Mouse (Mus musculus) myocyte (in vitro differentiated cells): ENCODE data around the gene Slc26a1. TPM values are rescaled to one million over a fixed set of nuclear protein-coding genes. Genes with fewer than 3 reads are reported as not detected.

Experiments used
- H3K27me3 ChIP-seq: one replicate; pipeline ENCODE4 v1.6.1; 2011; ENCODE audit not compliant: control insufficient read depth, insufficient read depth, insufficient read length
- H3K36me3 ChIP-seq: one replicate; pipeline ENCODE4 v1.6.1; 2011; ENCODE audit not compliant: control insufficient read depth, insufficient read depth
- H3K4me2 ChIP-seq: one replicate; pipeline ENCODE4 v1.6.1; 2011; ENCODE audit warnings: low read depth, control low read depth
- H3K4me3 ChIP-seq: one replicate; pipeline ENCODE4 v1.5.1; 2011; ENCODE audit warnings: mild to moderate bottlenecking, control low read depth, moderate library complexity
- H3K79me2 ChIP-seq: one replicate; pipeline ENCODE4 v1.6.1; 2011; ENCODE audit not compliant: control insufficient read depth, insufficient read depth
- H3ac ChIP-seq: one replicate; pipeline ENCODE4 v1.6.1; 2011; ENCODE audit not compliant: control insufficient read depth, insufficient read length
- CEBPB ChIP-seq: IDR thresholded peaks from 2 replicates; pipeline ENCODE4 v1.6.1; 2011; ENCODE audit warnings: mild to moderate bottlenecking, moderate library complexity; ENCODE audit not compliant: poor library complexity, insufficient read depth, severe bottlenecking
- E2F4 ChIP-seq: IDR thresholded peaks from one replicate; pipeline ENCODE4 v1.6.1; 2011; ENCODE audit warnings: mild to moderate bottlenecking, control low read depth, moderate library complexity; ENCODE audit not compliant: insufficient read depth
- MAX ChIP-seq: IDR thresholded peaks from one replicate; pipeline ENCODE4 v1.6.1; 2011; ENCODE audit warnings: low read depth, mild to moderate bottlenecking, control low read depth
- MYOD1 ChIP-seq, 3 experiments: IDR thresholded peaks; one replicate each; pipeline ENCODE4 v1.6.1; 2011; ENCODE audit warnings: control low read depth in 2 of 3, low read depth in 2 of 3, mild to moderate bottlenecking in 2 of 3, moderate library complexity in 1 of 3; ENCODE audit not compliant: insufficient read length in 2 of 3, control insufficient read depth in 1 of 3
- MYOG ChIP-seq, 3 experiments: IDR thresholded peaks; one replicate each; pipeline ENCODE4 v1.6.1; 2011; ENCODE audit warnings: control low read depth in 2 of 3, low read depth in 2 of 3, mild to moderate bottlenecking in 2 of 3; ENCODE audit not compliant: insufficient read length in 2 of 3, control insufficient read depth in 1 of 3, insufficient read depth in 1 of 3
- POLR2A ChIP-seq: IDR thresholded peaks from one replicate; pipeline ENCODE4 v1.6.1; 2011; ENCODE audit warnings: low read depth, mild to moderate bottlenecking, control low read depth, moderate library complexity; ENCODE audit not compliant: insufficient read length
- POLR2AphosphoS2 ChIP-seq: IDR thresholded peaks from one replicate; pipeline ENCODE4 v1.6.1; 2011; ENCODE audit warnings: low read depth, control low read depth; ENCODE audit not compliant: insufficient read length
- REST ChIP-seq: IDR thresholded peaks from one replicate; pipeline ENCODE4 v1.6.1; 2011; ENCODE audit warnings: mild to moderate bottlenecking, control low read depth, moderate library complexity; ENCODE audit not compliant: insufficient read depth, insufficient read length
- SRF ChIP-seq: IDR thresholded peaks from one replicate; pipeline ENCODE4 v1.6.1; 2011; ENCODE audit warnings: low read depth; ENCODE audit not compliant: control insufficient read depth, insufficient read length
- TCF12 ChIP-seq: IDR thresholded peaks from one replicate; pipeline ENCODE4 v1.6.1; 2011; ENCODE audit warnings: mild to moderate bottlenecking, control low read depth; ENCODE audit not compliant: poor library complexity, insufficient read depth, severe bottlenecking
- TCF3 ChIP-seq: IDR thresholded peaks from one replicate; pipeline ENCODE4 v1.6.1; 2011; ENCODE audit warnings: low read depth, control low read depth; ENCODE audit not compliant: insufficient read length
- USF1 ChIP-seq: IDR thresholded peaks from one replicate; pipeline ENCODE4 v1.6.1; 2011; ENCODE audit warnings: low read depth, mild to moderate bottlenecking, control low read depth, moderate library complexity
- polyA plus RNA-seq: library from polyadenylated mRNA; unstranded; fragments of >200 nt; fragmentation: generic; extraction: Trizol; gene quantifications from one replicate; pipeline ENCODE4 v1.2.1, GENCODE M21; 2012; ENCODE audit warnings: missing spikeins

The Slc26a1 gene
- polyA plus RNA-seq, 1 experiment = 0.13 TPM

- H3K4me2 ChIP-seq = no peak overlapping the region
- TF ChIP-seq E2F4 = no peak
- TF ChIP-seq MYOD1 (IDR thresholded peaks at IDR 0.05; ENCODE audit: control insufficient read depth in 1 of 3, insufficient read length in 2 of 3, low read depth in 2 of 3) = no peak
- no peak for TF ChIP-seq TCF3
- no peak for TF ChIP-seq USF1
- no peak for TF ChIP-seq REST
- TF ChIP-seq TCF12 = no peak
- no peak for TF ChIP-seq MAX
- no peak for TF ChIP-seq SRF
- TF ChIP-seq POLR2A = no peak
- no peak for TF ChIP-seq POLR2AphosphoS2
- TF ChIP-seq CEBPB = no peak
- TF ChIP-seq MYOG (IDR thresholded peaks at IDR 0.05; ENCODE audit: control insufficient read depth in 1 of 3, insufficient read depth in 1 of 3, insufficient read length in 2 of 3, low read depth in 2 of 3) = no peak
Measured at GRCm38 (mm10) chr5:108678296-108678854, 3.0 kb upstream of the Slc26a1 start.

GRCm38 (mm10) chr5:108677605-108678295 is 2.4 kb upstream of the Slc26a1 start:
- Histone ChIP-seq H3K27me3 (no peaks in the 10 kb centered on the region), H3K36me3 (no peaks in the 10 kb centered on the region), H3K4me2 (no peak overlapping the region), H3K79me2 (no peaks in the 10 kb centered on the region), H3ac (no peak overlapping the region), H3K4me3 (no peak overlapping the region)
- TF ChIP-seq POLR2AphosphoS2 (no peak), MAX (no peak), TCF12 (no peak), SRF (no peak), CEBPB (no peak), MYOD1 (IDR thresholded peaks at IDR 0.05; ENCODE audit: control insufficient read depth in 1 of 3, insufficient read length in 2 of 3, low read depth in 2 of 3) (no peak), REST (no peak), E2F4 (no peak), USF1 (no peak), TCF3 (no peak), MYOG (IDR thresholded peaks at IDR 0.05; ENCODE audit: control insufficient read depth in 1 of 3, insufficient read depth in 1 of 3, insufficient read length in 2 of 3, low read depth in 2 of 3) (no peak)

More at GRCm38 (mm10) chr5:108678296-108678854, 3.0 kb upstream of the Slc26a1 start:
- H3K79me2 ChIP-seq = no peaks in the 10 kb centered on the region
- H3K36me3 ChIP-seq = no peaks in the 10 kb centered on the region
- H3K27me3 ChIP-seq = no peaks in the 10 kb centered on the region
- H3ac ChIP-seq = no peak overlapping the region
- no peak overlapping the region for H3K4me3 ChIP-seq

- TF ChIP-seq REST (no peak), POLR2A (no peak), TCF12 (no peak), MYOG (IDR thresholded peaks at IDR 0.05; ENCODE audit: control insufficient read depth in 1 of 3, insufficient read depth in 1 of 3, insufficient read length in 2 of 3, low read depth in 2 of 3) (no peak), POLR2AphosphoS2 (no peak), MYOD1 (IDR thresholded peaks at IDR 0.05; ENCODE audit: control insufficient read depth in 1 of 3, insufficient read length in 2 of 3, low read depth in 2 of 3) (no peak), CEBPB (no peak), E2F4 (no peak), TCF3 (no peak), SRF (no peak), USF1 (no peak)
- Histone ChIP-seq H3K36me3 (no peaks in the 10 kb centered on the region), H3K79me2 (no peaks in the 10 kb centered on the region), H3ac (no peak overlapping the region), H3K4me2 (no peak overlapping the region), H3K27me3 (no peaks in the 10 kb centered on the region), H3K4me3 (no peak overlapping the region)
Measured at GRCm38 (mm10) chr5:108676772-108677498, 1.6 kb upstream of the Slc26a1 start.

- TF ChIP-seq POLR2AphosphoS2 = no peak
- Histone ChIP-seq H3K36me3 (no peaks in the 10 kb centered on the region), H3K79me2 (no peaks in the 10 kb centered on the region), H3K4me3 (no peak overlapping the region), H3K27me3 (no peaks in the 10 kb centered on the region), H3ac (no peak overlapping the region), H3K4me2 (no peak overlapping the region)
Measured at GRCm38 (mm10) chr5:108674624-108675023, 745 bp downstream of the Slc26a1 start.

GRCm38 (mm10) chr5:108671757-108672156 is 3.6 kb downstream of the Slc26a1 start:
- H3K79me2 ChIP-seq = no peaks in the 10 kb centered on the region
- no peak overlapping the region for H3K4me2 ChIP-seq
- TF ChIP-seq E2F4 (no peak), MAX (no peak), TCF3 (no peak), MYOD1 (IDR thresholded peaks at IDR 0.05; ENCODE audit: control insufficient read depth in 1 of 3, insufficient read length in 2 of 3, low read depth in 2 of 3) (no peak), POLR2A (no peak), TCF12 (no peak), CEBPB (no peak), REST (no peak), MYOG (IDR thresholded peaks at IDR 0.05; ENCODE audit: control insufficient read depth in 1 of 3, insufficient read depth in 1 of 3, insufficient read length in 2 of 3, low read depth in 2 of 3) (no peak), POLR2AphosphoS2 (no peak), SRF (no peak), USF1 (no peak)
- no peaks in the 10 kb centered on the region for H3K36me3 ChIP-seq
- no peak overlapping the region for H3ac ChIP-seq
- H3K27me3 ChIP-seq = no peaks in the 10 kb centered on the region
- no peak overlapping the region for H3K4me3 ChIP-seq
